Mouse (Mus musculus) adrenal gland, adult 18-20 months (tissue): ENCODE results near the gene Iqcm. TPM values are rescaled to one million over a fixed set of nuclear protein-coding genes. Genes with fewer than 3 reads are reported as not detected.
"Not testable (repeated sequence)": the region's sequence is repeated elsewhere in the genome, so short reads cannot be mapped to it uniquely, and the experiment has no call there.

Experiments
- DNase-seq, 2 experiments: peaks; one replicate each; pipeline ENCODE4 v3.0.0; 2021 to 2022; ENCODE audit warnings: low spot score in 2 of 2
- long read RNA-seq, 2 experiments: library from polyadenylated mRNA; stranded (forward); transcript quantifications; one replicate each; pipeline ENCODE4 v2.0.0; 2021
- total RNA-seq, 2 experiments: library from RNA; stranded (reverse); gene quantifications; 1 replicate in 1 of 2; 2 replicates in 1 of 2; pipeline ENCODE4 v1.2.3; 2021

The Iqcm gene
- total RNA-seq = not detected
- long read RNA-seq, experiment 1 = 0 reads
- long read RNA-seq, experiment 2 = 0 reads

GRCm38 (mm10) chr8:75448394-75448793 lies at the start of gene Iqcm:
Gene Iqcm (plus strand): TSS chr8:75448694.
- DNase-seq = no peak

DNA sequence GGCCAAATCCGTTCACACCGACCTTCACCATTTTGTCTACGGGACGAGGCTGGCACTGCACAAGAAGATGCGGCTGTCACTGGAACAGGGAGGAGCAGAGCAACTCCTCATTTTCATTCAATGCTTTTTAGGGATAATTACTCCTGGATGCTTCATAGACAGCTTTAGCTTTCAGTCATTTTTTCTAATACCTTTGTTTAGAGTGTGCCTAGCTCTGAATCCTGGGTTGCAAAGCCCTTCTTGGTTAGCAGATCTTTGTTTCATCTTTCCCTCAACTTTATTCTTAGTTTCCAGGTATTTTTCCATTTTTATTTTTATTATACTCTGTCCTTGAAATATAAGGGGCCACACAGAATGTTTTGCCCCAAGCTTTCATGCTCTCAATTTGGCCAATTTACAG lies 42.0 kb upstream of the Iqcm start, which contains the start of gene Gm10358:
TSS of gene Gm10358 (minus strand) at position 101 of the 400 bp plus-strand sequence.
- no peak for DNase-seq

GRCm38 (mm10) chr8:75415696-75416095 lies 32.8 kb upstream of the Iqcm start:
- DNase-seq = not testable (repeated sequence)

DNA sequence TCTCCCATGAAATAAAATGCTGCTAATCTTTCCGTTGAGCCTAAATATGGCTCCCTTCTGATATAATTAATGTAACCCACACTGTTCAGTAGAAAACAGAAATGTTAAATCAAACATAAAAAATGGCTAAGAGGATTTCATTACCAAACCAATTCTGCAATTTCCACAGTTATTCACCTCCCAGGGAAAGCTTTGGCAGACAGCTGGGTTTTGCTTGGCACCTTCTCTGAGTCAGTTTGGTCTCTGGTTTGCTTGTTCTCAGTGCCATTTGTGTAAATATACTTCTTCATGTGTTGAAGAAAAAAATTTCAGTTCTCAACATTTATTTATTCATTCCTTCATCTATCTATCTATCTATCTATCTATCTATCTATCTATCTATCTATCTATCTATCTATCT lies 28.3 kb downstream of the Iqcm start:
- no peak for DNase-seq

GRCm38 (mm10) chr8:75489035-75489678 lies 40.7 kb downstream of the Iqcm start:
- DNase-seq = no peak

GRCm38 (mm10) chr8:75509299-75509698 lies 60.8 kb downstream of the Iqcm start:
- DNase-seq = no peak

- no peak for DNase-seq
Observed at GRCm38 (mm10) chr8:75513786-75514185, 65.3 kb downstream of the Iqcm start.

DNA sequence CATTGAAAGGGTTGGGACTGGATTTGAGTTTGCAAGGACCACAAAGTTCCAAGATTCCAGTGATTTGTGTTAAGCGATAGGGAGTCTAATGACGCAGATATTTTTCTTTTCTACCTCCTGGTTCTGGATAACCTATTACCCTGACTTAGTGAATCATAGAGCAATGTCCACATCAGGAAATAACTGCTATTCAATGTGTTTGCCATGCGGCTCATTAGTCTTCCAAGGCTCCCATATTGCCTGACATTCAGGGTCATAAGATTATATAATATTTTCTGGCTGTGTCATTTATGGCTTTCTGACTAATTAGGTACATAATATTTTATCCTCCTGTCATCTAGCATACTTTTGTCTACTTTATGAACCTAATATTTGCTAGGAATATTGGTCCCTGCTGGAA lies 100.8 kb downstream of the Iqcm start:
- no peak for DNase-seq

DNA sequence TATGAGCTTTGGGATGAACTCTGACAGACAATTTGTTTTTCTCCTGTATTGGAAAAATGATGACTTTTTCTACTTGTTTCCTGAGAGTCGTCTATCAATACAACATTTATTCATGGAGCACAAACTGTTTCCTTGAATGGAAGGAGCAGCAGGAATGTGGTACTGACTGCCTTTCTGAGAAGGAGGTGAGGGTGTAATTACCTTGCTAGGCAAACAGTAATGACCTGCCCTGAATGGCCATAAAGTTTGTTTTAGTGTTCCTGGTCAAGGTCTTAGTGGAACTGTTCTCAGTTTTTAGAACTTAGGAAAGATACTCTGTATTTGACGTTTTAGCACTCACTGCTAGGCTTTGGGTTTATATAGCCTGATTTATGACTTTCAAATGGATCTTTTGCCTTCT lies 147.8 kb downstream of the Iqcm start:
- DNase-seq = no peak

DNA sequence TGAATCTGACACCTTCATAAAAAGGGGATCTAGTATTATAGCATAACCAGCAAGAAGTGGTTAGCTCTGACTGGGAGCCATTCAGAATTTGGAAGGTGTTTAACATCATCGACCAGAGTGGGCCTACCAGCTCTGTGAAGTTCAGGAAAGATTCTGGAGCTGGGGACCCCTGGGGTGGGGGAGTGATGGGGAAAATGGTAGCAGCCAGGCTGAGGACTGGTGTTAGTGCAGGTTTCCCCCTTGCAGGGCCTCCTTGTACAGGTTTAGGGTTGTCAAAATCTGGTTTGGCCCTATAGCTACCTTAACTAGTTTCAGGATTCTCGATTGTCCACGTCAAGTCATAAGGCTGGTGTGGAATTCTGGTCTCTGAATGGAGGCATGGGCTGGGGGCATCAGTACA lies 194.5 kb downstream of the Iqcm start:
- no peak for DNase-seq

DNA sequence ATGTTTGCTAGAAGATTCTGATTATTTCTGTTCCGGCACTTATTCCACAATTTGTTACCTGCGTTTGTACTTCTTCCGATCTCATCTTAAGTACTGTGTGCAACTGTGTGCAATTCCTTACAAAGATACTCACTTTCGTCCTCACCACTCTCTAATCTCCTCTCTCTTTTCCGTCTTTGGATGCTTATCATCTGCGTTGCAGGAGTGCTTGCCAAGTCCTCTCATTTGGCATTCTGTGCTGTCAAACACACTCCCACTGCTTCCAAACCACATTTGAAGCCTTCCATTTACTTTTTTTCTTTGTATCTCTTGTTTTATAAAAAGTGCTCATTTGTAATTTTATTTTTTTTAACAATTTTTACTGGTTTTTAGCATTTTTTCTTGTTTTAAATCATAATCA lies 210.8 kb downstream of the Iqcm start:
- no peak for DNase-seq

- no peak for DNase-seq
Observed at GRCm38 (mm10) chr8:75746561-75746960, 298.1 kb downstream of the Iqcm start.

DNA sequence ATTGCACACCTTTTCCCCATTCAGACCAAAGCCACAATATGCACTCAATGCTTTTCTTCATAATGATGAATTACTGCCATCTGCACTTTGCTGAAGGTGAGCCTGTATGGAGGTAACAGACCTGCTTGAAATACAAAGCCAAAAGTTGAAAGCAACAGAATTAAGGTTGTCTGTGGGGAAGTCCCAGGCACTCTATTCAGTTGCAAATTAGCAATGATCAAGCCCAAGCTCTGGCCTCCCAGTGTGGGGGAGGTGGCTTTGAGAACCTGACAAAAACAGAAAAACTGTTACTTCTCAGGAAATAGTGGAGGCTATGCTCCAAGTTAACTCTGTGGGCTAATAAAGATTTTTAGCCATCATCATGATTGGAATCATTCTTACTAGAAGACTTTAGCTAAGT lies 307.1 kb downstream of the Iqcm start:
- DNase-seq = no peak

- DNase-seq = no peak
Observed at GRCm38 (mm10) chr8:75828468-75829132, 380.1 kb downstream of the Iqcm start.

GRCm38 (mm10) chr8:75835245-75835644 lies 386.8 kb downstream of the Iqcm start:
- DNase-seq = no peak

DNA sequence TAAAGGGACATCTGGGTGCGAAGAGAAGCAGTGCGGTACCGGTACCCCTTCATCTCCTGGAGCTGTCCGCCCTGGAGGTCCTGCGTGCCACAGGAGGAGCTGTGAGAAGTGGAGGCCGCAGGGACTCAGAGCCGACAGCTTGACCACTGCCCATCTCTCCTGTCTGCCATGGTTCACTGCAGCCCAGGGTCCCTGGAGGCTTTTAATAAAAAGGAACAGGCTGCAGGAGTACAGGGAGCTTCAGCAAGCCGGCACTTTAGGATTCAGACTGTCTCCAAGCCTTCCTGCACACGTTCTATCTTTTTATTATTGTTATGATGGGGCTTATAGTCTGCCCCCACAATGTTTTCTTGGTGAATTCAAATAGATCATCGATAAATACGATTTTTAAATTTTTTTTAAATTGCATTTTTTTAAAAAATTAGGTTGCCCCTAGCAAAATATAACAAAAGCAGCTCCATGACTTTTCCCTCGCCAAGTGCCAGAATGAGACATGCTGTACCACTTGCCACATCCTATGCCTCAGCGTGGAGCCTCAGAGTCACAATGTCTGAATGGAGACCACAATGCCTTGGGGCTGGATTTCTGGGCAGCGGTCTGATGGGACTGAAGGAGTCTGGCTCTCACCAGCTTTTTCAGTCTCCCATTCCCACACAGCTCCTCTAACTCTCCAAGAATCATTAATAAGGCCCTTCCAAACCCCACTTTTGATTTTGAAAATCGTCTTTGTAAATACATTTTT lies 469.3 kb downstream of the Iqcm start:
- DNase-seq = no peak

GRCm38 (mm10) chr8:75949166-75949565 lies 500.7 kb downstream of the Iqcm start:
- DNase-seq = no peak

DNA sequence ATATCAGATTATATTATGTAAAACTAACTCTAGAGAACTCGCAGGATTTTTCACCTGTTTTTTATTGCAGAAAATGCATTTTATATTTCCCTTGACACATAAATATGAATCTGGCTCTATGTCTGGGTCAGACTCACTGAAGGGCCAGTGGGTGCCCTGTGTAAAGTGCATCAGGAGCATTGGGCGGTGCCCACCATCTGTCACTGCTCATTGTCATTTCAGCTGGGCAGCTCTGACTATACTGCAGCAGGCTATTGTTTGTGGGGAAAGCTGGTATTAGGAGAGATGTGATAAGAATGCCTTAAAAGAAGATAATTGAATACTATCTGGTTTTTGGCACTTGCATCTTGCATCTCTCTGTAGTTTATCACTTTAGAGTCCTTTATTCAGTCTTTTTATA lies 507.5 kb downstream of the Iqcm start:
- no peak for DNase-seq

GRCm38 (mm10) chr8:76018501-76018900 lies 570.0 kb downstream of the Iqcm start:
- no peak for DNase-seq
